Mouse (Mus musculus): ENCODE data around the gene Dram2.

The Dram2 gene

DNA sequence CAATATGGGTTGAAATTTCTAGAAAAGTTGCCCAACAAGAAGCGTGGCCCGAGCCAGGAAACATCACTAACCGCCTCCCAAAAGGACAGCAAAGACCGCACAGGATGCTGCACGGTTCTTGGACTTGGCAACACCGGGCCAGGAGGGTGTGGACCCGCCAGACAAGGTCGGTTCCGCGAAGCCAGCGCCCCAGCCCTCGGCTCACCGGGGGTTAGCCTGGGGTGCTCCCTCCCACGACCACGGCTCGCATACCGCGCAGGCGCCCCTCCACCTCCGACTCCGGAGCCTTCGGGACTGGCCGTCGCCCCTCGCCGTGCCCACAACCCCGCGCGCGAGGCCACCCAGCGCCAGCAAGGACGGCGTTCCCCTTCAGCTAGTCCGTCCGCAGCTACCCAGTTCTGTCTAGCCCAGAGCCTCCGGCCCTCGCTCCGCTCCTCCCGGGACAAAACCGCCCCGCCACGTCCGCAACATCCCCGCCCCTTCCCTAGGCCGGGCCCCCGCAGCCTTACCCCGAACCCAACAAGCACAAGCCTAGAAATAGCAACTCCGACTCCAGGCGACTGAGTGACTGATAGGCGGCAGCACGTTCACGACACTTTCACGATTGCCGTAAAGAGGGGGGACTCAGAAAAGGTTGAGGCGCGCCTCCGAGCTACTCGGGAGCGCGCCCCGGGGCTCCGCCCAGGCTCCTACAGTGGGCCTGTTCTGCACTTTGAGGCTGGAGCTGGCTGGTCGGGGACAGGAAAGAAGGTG is at the start of gene Dram2, which contains the start of gene Cept1:
TSS of gene Dram2 (plus strand) at position 628 of the 753 bp plus-strand sequence.
TSS of gene Cept1 (minus strand) at position 632 of the 753 bp plus-strand sequence.
- Histone ChIP-seq H3K36me3 (ENCODE audit: insufficient read depth, low read length) (peaks cover 5% of the 10 kb centered on the region), H3K9me3 (ENCODE audit: low read length) (no peaks in the 10 kb centered on the region), H3K4me1 (replicated peaks; ENCODE audit: low read depth, low read length) (peaks cover 32% of the 10 kb centered on the region), H3K27me3 (ENCODE audit: insufficient read depth, low read length) (no peaks in the 10 kb centered on the region), H3K4me3 (replicated peaks; ENCODE audit: low read length) (peak within 1 kb of the TSS; percentile 93)
- TF ChIP-seq NANOG (IDR thresholded peaks at IDR 0.05; ENCODE audit: borderline replicate concordance, low read length) (no peak), POU5F1 (IDR thresholded peaks at IDR 0.05; ENCODE audit: borderline replicate concordance, low read length) (no peak), CTCF (conservative IDR thresholded peaks at IDR 0.05; ENCODE audit: low read length) (no peak)

DNA sequence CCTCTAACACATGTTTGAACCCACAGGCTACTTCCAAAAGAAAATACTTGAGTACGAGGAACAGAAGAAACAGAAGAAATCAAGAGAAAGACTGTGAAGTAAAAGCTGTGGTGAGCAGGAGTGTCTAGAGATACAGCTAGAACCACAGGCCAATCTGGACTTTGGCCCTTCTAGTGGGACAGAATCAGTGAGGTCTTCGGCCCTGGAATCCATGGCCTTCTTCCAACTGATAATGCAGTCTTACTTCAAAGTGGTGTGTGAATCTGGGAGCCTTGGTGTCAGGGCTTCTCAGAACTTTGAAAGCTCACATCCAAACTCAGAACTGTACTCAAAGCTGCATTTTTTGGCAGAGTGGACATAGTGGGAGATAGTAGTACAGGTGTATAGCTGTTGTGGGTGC is 47.1 kb upstream of the Dram2 start:
- Histone ChIP-seq H3K4me3 (replicated peaks; ENCODE audit: low read length) (no peak overlapping the region), H3K27me3 (ENCODE audit: insufficient read depth, low read length) (no peaks in the 10 kb centered on the region), H3K36me3 (ENCODE audit: insufficient read depth, low read length) (peaks cover 18% of the 10 kb centered on the region), H3K9me3 (ENCODE audit: low read length) (no peaks in the 10 kb centered on the region), H3K4me1 (replicated peaks; ENCODE audit: low read depth, low read length) (no peaks in the 10 kb centered on the region)
- TF ChIP-seq CTCF (conservative IDR thresholded peaks at IDR 0.05; ENCODE audit: low read length) (no peak), NANOG (IDR thresholded peaks at IDR 0.05; ENCODE audit: borderline replicate concordance, low read length) (no peak), POU5F1 (IDR thresholded peaks at IDR 0.05; ENCODE audit: borderline replicate concordance, low read length) (no peak)

DNA sequence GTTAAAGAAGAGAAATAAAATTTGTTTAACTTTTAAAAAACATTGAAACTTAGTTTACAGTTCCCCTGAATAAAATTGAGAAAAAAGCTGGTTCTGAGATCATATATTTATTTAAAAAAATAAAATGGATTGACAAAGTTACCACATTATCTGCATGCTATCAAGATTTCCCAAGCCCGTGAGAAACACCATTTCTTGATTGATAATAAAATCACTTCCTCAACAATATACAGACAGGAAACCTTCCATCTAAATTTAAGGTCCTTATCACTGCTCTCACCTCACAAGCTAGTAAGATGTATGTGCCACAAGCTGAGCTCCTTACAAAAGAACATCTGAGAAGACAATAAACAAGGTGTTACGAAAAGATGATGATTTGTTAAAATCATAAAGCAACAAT is 44.7 kb upstream of the Dram2 start:
- peaks cover 18% of the 10 kb centered on the region for H3K36me3 ChIP-seq (ENCODE audit: insufficient read depth, low read length)
- no peak overlapping the region for H3K4me3 ChIP-seq (replicated peaks; ENCODE audit: low read length)
- no peaks in the 10 kb centered on the region for H3K9me3 ChIP-seq (ENCODE audit: low read length)
- TF ChIP-seq NANOG (IDR thresholded peaks at IDR 0.05; ENCODE audit: borderline replicate concordance, low read length) (no peak), CTCF (conservative IDR thresholded peaks at IDR 0.05; ENCODE audit: low read length) (no peak), POU5F1 (IDR thresholded peaks at IDR 0.05; ENCODE audit: borderline replicate concordance, low read length) (no peak)
- H3K27me3 ChIP-seq (ENCODE audit: insufficient read depth, low read length) = no peaks in the 10 kb centered on the region
- no peaks in the 10 kb centered on the region for H3K4me1 ChIP-seq (replicated peaks; ENCODE audit: low read depth, low read length)

DNA sequence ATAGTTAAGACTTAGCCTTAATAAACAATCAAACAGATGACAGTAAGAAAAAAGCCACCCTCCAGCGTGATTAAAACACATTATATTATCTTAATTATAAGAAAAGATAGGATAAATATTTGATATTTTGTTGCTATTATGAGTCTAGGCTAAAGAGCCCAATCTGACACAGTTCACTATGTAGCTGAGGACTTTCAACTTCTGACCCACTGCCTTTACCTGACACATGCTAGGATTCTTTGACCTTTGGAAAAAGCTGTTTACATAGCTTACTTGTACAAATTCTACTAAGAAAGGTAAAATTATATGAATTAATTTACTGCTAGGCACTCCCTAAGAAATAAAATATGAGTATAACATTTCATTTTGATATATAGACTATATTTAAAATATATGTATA is 36.9 kb upstream of the Dram2 start:
- TF ChIP-seq NANOG (IDR thresholded peaks at IDR 0.05; ENCODE audit: borderline replicate concordance, low read length) = no peak
- no peaks in the 10 kb centered on the region for H3K9me3 ChIP-seq (ENCODE audit: low read length)
- H3K36me3 ChIP-seq (ENCODE audit: insufficient read depth, low read length) = no peaks in the 10 kb centered on the region
- no peaks in the 10 kb centered on the region for H3K4me1 ChIP-seq (replicated peaks; ENCODE audit: low read depth, low read length)
- no peaks in the 10 kb centered on the region for H3K27me3 ChIP-seq (ENCODE audit: insufficient read depth, low read length)
- H3K4me3 ChIP-seq (replicated peaks; ENCODE audit: low read length) = no peak overlapping the region

DNA sequence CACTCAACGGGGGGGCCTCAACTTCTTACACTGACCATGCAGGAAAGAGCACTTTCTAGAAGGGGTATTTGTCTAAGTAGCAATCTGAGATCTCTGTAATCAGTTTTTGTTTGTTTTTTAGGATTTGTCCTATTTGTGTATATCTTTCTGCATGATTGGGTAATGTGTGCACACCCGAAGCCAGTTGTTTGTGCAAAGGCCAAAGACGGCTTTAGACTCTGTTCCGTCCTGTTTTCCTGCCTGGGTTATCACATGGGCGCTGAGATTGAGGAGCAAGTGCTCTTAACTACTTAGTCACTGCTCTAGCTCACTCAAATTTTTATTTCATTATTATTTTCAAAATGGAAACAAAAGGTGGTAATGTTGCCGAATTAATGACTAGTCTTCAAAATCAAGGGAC is 32.6 kb upstream of the Dram2 start:
- H3K9me3 ChIP-seq (ENCODE audit: low read length) = no peaks in the 10 kb centered on the region
- no peaks in the 10 kb centered on the region for H3K36me3 ChIP-seq (ENCODE audit: insufficient read depth, low read length)
- H3K4me3 ChIP-seq (replicated peaks; ENCODE audit: low read length) = no peak overlapping the region
- TF ChIP-seq POU5F1 (IDR thresholded peaks at IDR 0.05; ENCODE audit: borderline replicate concordance, low read length) (no peak), NANOG (IDR thresholded peaks at IDR 0.05; ENCODE audit: borderline replicate concordance, low read length) (no peak), CTCF (conservative IDR thresholded peaks at IDR 0.05; ENCODE audit: low read length) (no peak)
- H3K27me3 ChIP-seq (ENCODE audit: insufficient read depth, low read length) = no peaks in the 10 kb centered on the region
- no peaks in the 10 kb centered on the region for H3K4me1 ChIP-seq (replicated peaks; ENCODE audit: low read depth, low read length)

DNA sequence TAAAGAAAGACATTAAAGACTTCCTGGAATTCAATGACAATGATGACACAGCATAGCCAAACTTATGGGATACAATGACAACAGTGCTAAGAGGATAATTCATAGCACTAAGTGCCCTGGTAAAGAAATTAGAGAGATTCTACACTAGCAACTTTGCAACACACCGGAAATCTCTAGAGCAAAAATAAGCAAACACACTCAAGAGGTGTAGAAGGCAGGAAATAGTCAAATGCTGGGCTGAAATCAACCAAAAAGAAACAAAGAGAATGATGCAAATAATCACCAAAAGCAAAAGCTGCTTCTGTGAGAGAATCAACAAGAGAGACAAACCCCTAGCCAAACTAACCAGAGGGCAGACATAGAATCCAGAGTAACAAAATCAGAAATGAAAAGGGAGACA is 24.9 kb upstream of the Dram2 start:
- no peaks in the 10 kb centered on the region for H3K4me1 ChIP-seq (replicated peaks; ENCODE audit: low read depth, low read length)
- H3K4me3 ChIP-seq (replicated peaks; ENCODE audit: low read length) = no peak overlapping the region
- no peaks in the 10 kb centered on the region for H3K27me3 ChIP-seq (ENCODE audit: insufficient read depth, low read length)
- no peaks in the 10 kb centered on the region for H3K9me3 ChIP-seq (ENCODE audit: low read length)
- TF ChIP-seq POU5F1 (IDR thresholded peaks at IDR 0.05; ENCODE audit: borderline replicate concordance, low read length) = no peak
- no peak for TF ChIP-seq CTCF (conservative IDR thresholded peaks at IDR 0.05; ENCODE audit: low read length)
- TF ChIP-seq NANOG (IDR thresholded peaks at IDR 0.05; ENCODE audit: borderline replicate concordance, low read length) = no peak
- no peaks in the 10 kb centered on the region for H3K36me3 ChIP-seq (ENCODE audit: insufficient read depth, low read length)

DNA sequence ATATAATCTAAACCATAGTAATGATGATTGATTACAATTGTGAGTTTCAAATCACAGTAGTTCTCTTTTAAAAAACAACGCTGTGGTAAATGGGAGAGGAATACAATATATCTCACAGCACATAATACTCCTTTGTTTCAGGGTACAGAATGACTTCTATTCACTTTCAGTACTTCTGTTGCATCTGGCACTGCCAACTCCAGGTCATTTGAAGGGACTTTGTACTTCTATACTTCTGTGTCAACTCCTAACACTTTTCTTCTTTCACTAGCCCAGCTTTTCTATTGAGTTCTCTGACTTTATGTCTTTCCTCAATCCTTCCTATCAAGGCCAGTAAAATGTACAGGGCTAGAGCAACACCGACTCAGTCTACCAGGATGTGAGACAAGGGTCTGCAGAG is 21.2 kb upstream of the Dram2 start:
- Histone ChIP-seq H3K9me3 (ENCODE audit: low read length) (no peaks in the 10 kb centered on the region), H3K4me1 (replicated peaks; ENCODE audit: low read depth, low read length) (no peaks in the 10 kb centered on the region), H3K4me3 (replicated peaks; ENCODE audit: low read length) (no peak overlapping the region), H3K27me3 (ENCODE audit: insufficient read depth, low read length) (no peaks in the 10 kb centered on the region), H3K36me3 (ENCODE audit: insufficient read depth, low read length) (no peaks in the 10 kb centered on the region)
- TF ChIP-seq POU5F1 (IDR thresholded peaks at IDR 0.05; ENCODE audit: borderline replicate concordance, low read length) = no peak
- TF ChIP-seq NANOG (IDR thresholded peaks at IDR 0.05; ENCODE audit: borderline replicate concordance, low read length) = no peak
- TF ChIP-seq CTCF (conservative IDR thresholded peaks at IDR 0.05; ENCODE audit: low read length) = no peak

DNA sequence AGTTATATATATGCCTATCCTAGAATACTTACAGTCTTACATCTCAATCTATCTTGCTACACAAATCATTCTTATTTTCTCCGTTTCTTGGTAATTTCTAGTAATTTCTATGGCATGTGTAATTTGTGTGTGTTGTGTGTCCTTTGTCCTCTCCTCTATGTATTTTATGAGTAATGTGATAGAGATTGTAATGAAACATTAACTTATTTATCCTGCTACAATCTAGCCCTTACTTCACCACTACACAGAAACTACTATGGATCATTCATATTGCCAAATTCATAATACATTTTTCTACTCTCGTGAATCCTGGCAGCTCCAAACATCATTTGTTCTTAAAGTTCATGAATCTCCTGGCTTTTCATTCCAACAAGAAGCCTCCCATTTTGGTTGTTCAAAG is 19.6 kb upstream of the Dram2 start:
- Histone ChIP-seq H3K4me1 (replicated peaks; ENCODE audit: low read depth, low read length) (no peaks in the 10 kb centered on the region), H3K4me3 (replicated peaks; ENCODE audit: low read length) (no peak overlapping the region), H3K9me3 (ENCODE audit: low read length) (no peaks in the 10 kb centered on the region), H3K36me3 (ENCODE audit: insufficient read depth, low read length) (no peaks in the 10 kb centered on the region), H3K27me3 (ENCODE audit: insufficient read depth, low read length) (no peaks in the 10 kb centered on the region)
- TF ChIP-seq CTCF (conservative IDR thresholded peaks at IDR 0.05; ENCODE audit: low read length) (no peak), NANOG (IDR thresholded peaks at IDR 0.05; ENCODE audit: borderline replicate concordance, low read length) (no peak), POU5F1 (IDR thresholded peaks at IDR 0.05; ENCODE audit: borderline replicate concordance, low read length) (no peak)

DNA sequence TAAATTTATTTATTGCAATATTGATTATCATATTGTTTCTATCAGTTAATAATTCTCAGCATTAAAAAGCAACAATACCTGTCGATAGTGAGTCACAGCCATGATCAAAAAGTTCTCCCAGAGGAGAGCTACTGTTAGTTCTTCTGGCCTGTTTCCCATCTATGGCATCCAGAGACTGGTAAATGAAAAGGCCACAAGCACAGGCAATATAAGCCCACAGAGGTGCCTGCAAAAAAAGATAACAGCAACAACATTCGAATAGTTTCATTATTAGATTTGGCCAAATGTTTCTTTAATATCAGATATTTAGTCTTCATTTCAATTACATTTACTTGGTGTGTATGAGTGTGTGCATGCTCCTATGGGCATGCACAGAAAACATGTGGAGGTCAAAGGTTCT is 14.3 kb upstream of the Dram2 start:
- Histone ChIP-seq H3K36me3 (ENCODE audit: insufficient read depth, low read length) (peaks cover 12% of the 10 kb centered on the region), H3K27me3 (ENCODE audit: insufficient read depth, low read length) (no peaks in the 10 kb centered on the region), H3K4me1 (replicated peaks; ENCODE audit: low read depth, low read length) (0 out of 2 replicates have a peak, but pooled peaks cover 3% of the 10 kb centered on the region), H3K4me3 (replicated peaks; ENCODE audit: low read length) (no peak overlapping the region), H3K9me3 (ENCODE audit: low read length) (no peaks in the 10 kb centered on the region)
- TF ChIP-seq POU5F1 (IDR thresholded peaks at IDR 0.05; ENCODE audit: borderline replicate concordance, low read length) = no peak
- TF ChIP-seq CTCF (conservative IDR thresholded peaks at IDR 0.05; ENCODE audit: low read length) = no peak
- TF ChIP-seq NANOG (IDR thresholded peaks at IDR 0.05; ENCODE audit: borderline replicate concordance, low read length) = no peak
